Mouse (Mus musculus) right cerebral cortex, postnatal 14 days (tissue): ENCODE measurements around the gene Tex45.
A peak's percentile ranks its signal among the peaks of the same experiment; 100 is the strongest.

Source experiments
- DNase-seq: peaks from one replicate; pipeline ENCODE4 v3.0.0; 2022

The Tex45 gene

GRCm38 (mm10) chr8:3470562-3470961 is at the start of gene Tex45:
Gene Tex45 (plus strand): TSS chr8:3470862.
- DNase-seq, result no peak

GRCm38 (mm10) chr8:3421507-3421906 is 49.2 kb upstream of the Tex45 start:
- no peak for DNase-seq

GRCm38 (mm10) chr8:3425217-3425616 is 45.4 kb upstream of the Tex45 start:
- DNase-seq, result no peak

- DNase-seq, result no peak
These were observed 44.5 kb upstream of the Tex45 start for GRCm38 (mm10) chr8:3426211-3426610.

- DNase-seq, result no peak
These were observed 42.2 kb upstream of the Tex45 start for GRCm38 (mm10) chr8:3428426-3428825.

GRCm38 (mm10) chr8:3429966-3430365 is 40.7 kb upstream of the Tex45 start:
- no peak for DNase-seq

GRCm38 (mm10) chr8:3431113-3431512 is 39.5 kb upstream of the Tex45 start:
- no peak for DNase-seq

- DNase-seq, result no peak
These were observed 34.2 kb upstream of the Tex45 start for GRCm38 (mm10) chr8:3436492-3436891.

- no peak for DNase-seq
These were observed 31.2 kb upstream of the Tex45 start for GRCm38 (mm10) chr8:3439510-3439909.

GRCm38 (mm10) chr8:3449226-3449625 is 21.4 kb upstream of the Tex45 start:
- DNase-seq, result no peak

- peak; percentile 39 for DNase-seq
These were observed 20.0 kb upstream of the Tex45 start for GRCm38 (mm10) chr8:3450670-3451069.

GRCm38 (mm10) chr8:3451992-3452391 is 18.7 kb upstream of the Tex45 start:
- no peak for DNase-seq

GRCm38 (mm10) chr8:3463248-3463647 is 7.4 kb upstream of the Tex45 start:
- no peak for DNase-seq

- no peak for DNase-seq
These were observed 6.4 kb upstream of the Tex45 start for GRCm38 (mm10) chr8:3464309-3464708.

- DNase-seq, result peak; percentile 90
These were observed 3.4 kb upstream of the Tex45 start, which contains the start of gene Pex11g for GRCm38 (mm10) chr8:3467006-3467885. Gene Pex11g (minus strand): TSS chr8:3467680.

GRCm38 (mm10) chr8:3467886-3468545 is 2.6 kb upstream of the Tex45 start:
- DNase-seq, result no peak

- DNase-seq, result no peak
These were observed 1.8 kb upstream of the Tex45 start for GRCm38 (mm10) chr8:3468838-3469237.

GRCm38 (mm10) chr8:3475715-3476429 is 5.2 kb downstream of the Tex45 start:
- no peak for DNase-seq

- DNase-seq, result no peak
These were observed 9.6 kb downstream of the Tex45 start for GRCm38 (mm10) chr8:3480221-3480785.

GRCm38 (mm10) chr8:3481605-3482004 is 10.9 kb downstream of the Tex45 start:
- no peak for DNase-seq

- DNase-seq, result no peak
These were observed 11.6 kb downstream of the Tex45 start for GRCm38 (mm10) chr8:3482240-3482740.

- DNase-seq, result no peak
These were observed 12.9 kb downstream of the Tex45 start for GRCm38 (mm10) chr8:3483546-3483945.

- DNase-seq, result no peak
These were observed 14.5 kb downstream of the Tex45 start for GRCm38 (mm10) chr8:3485192-3485591.
